Mouse (Mus musculus) right cerebral cortex, adult 18-20 months (tissue): ENCODE measurements around the gene Ufsp1.

ENCODE experiments used
- DNase-seq: peaks from one replicate; pipeline ENCODE4 v3.0.0; 2022; ENCODE audit warnings: mixed read lengths

The Ufsp1 gene

GRCm38 (mm10) chr5:137295712-137296111, 1.3 kb downstream of the Ufsp1 start:
- no peak for DNase-seq

GRCm38 (mm10) chr5:137297126-137297525, 2.7 kb downstream of the Ufsp1 start:
- no peak for DNase-seq

- DNase-seq = no peak
Measured at GRCm38 (mm10) chr5:137299240-137299639, 4.8 kb downstream of the Ufsp1 start.

GRCm38 (mm10) chr5:137301253-137301652, 6.8 kb downstream of the Ufsp1 start:
- DNase-seq = no peak

GRCm38 (mm10) chr5:137303609-137304008, 9.2 kb downstream of the Ufsp1 start:
- DNase-seq = no peak

- DNase-seq = no peak
Measured at GRCm38 (mm10) chr5:137304165-137304564, 9.7 kb downstream of the Ufsp1 start.

- DNase-seq = no peak
Measured at GRCm38 (mm10) chr5:137304816-137305215, 10.4 kb downstream of the Ufsp1 start.

GRCm38 (mm10) chr5:137305822-137306221, 11.4 kb downstream of the Ufsp1 start:
- DNase-seq = no peak

GRCm38 (mm10) chr5:137306439-137307005, 12.1 kb downstream of the Ufsp1 start:
- no peak for DNase-seq

- DNase-seq = peak; percentile 94
Measured at GRCm38 (mm10) chr5:137307071-137307912, 12.9 kb downstream of the Ufsp1 start, which contains the start of gene Srrt. TSS of gene Srrt (minus strand) at chr5:137307674.

- no peak for DNase-seq
Measured at GRCm38 (mm10) chr5:137308356-137308755, 13.9 kb downstream of the Ufsp1 start.

GRCm38 (mm10) chr5:137313466-137314192, 19.2 kb downstream of the Ufsp1 start:
- no peak for DNase-seq

- DNase-seq = peak; percentile 40
Measured at GRCm38 (mm10) chr5:137314193-137315083, 20.0 kb downstream of the Ufsp1 start, which contains the start of gene Trip6. TSS of gene Trip6 (minus strand) at chr5:137314404.

- DNase-seq = no peak
Measured at GRCm38 (mm10) chr5:137315084-137315903, 20.9 kb downstream of the Ufsp1 start.

GRCm38 (mm10) chr5:137317361-137317760, 22.9 kb downstream of the Ufsp1 start:
- DNase-seq = no peak

GRCm38 (mm10) chr5:137318570-137318969, 24.1 kb downstream of the Ufsp1 start:
- no peak for DNase-seq

GRCm38 (mm10) chr5:137320996-137321395, 26.6 kb downstream of the Ufsp1 start:
- DNase-seq = no peak

GRCm38 (mm10) chr5:137330910-137331309, 36.5 kb downstream of the Ufsp1 start:
- DNase-seq = no peak

- no peak for DNase-seq
Measured at GRCm38 (mm10) chr5:137332857-137333511, 38.6 kb downstream of the Ufsp1 start.

GRCm38 (mm10) chr5:137333512-137334174, 39.2 kb downstream of the Ufsp1 start, which contains the start of gene Slc12a9:
TSS of gene Slc12a9 (minus strand) at chr5:137333597.
- DNase-seq = peak; percentile 93
